Mouse (Mus musculus) heart, postnatal 4 days (tissue): ENCODE measurements at regions not wholly inside any gene's neighbourhood (a gene's known extent, or its start where the extent isn't known, plus 50 kb on each side); places are given as distances from the start of the nearest gene placed in this dataset.
"Not testable (repeated sequence)": the region's sequence is repeated elsewhere in the genome, so short reads cannot be mapped to it uniquely, and the experiment has no call there.

Experiments
- DNase-seq: peaks from one replicate; pipeline ENCODE4 v3.0.0; 2021

- not testable (repeated sequence) for DNase-seq
These were observed 805.6 kb upstream of the Olfr1507 start for GRCm38 (mm10) chr14:53301110-53301509.

- not testable (repeated sequence) for DNase-seq
These were observed 804.2 kb upstream of the Olfr1507 start for GRCm38 (mm10) chr14:53299735-53300134.

- not testable (repeated sequence) for DNase-seq
These were observed 788.0 kb upstream of the Olfr1507 start for GRCm38 (mm10) chr14:53283350-53284141.

- not testable (repeated sequence) for DNase-seq
These were observed 777.7 kb upstream of the Olfr1507 start for GRCm38 (mm10) chr14:53273218-53273617.

GRCm38 (mm10) chr14:53267693-53268092 lies 772.1 kb upstream of the Olfr1507 start:
- not testable (repeated sequence) for DNase-seq

- not testable (repeated sequence) for DNase-seq
These were observed 760.4 kb upstream of the Olfr1507 start for GRCm38 (mm10) chr14:53255962-53256361.

- not testable (repeated sequence) for DNase-seq
These were observed 757.9 kb upstream of the Olfr1507 start for GRCm38 (mm10) chr14:53253470-53253869.

GRCm38 (mm10) chr14:53231142-53231541 lies 735.6 kb upstream of the Olfr1507 start:
- DNase-seq = not testable (repeated sequence)

GRCm38 (mm10) chr14:53224789-53225188 lies 729.2 kb upstream of the Olfr1507 start:
- not testable (repeated sequence) for DNase-seq

- not testable (repeated sequence) for DNase-seq
These were observed 715.0 kb upstream of the Olfr1507 start for GRCm38 (mm10) chr14:53210554-53210953.

- not testable (repeated sequence) for DNase-seq
These were observed 713.7 kb upstream of the Olfr1507 start for GRCm38 (mm10) chr14:53209258-53209657.

- not testable (repeated sequence) for DNase-seq
These were observed 695.4 kb upstream of the Olfr1507 start for GRCm38 (mm10) chr14:53190931-53191330.

GRCm38 (mm10) chr14:53174099-53174498 lies 678.5 kb upstream of the Olfr1507 start:
- DNase-seq = not testable (repeated sequence)

GRCm38 (mm10) chr14:53166327-53166726 lies 670.8 kb upstream of the Olfr1507 start:
- not testable (repeated sequence) for DNase-seq

GRCm38 (mm10) chr14:53159012-53159411 lies 663.5 kb upstream of the Olfr1507 start:
- not testable (repeated sequence) for DNase-seq

- DNase-seq = peak; percentile 3
These were observed 639.2 kb upstream of the Olfr1507 start for GRCm38 (mm10) chr14:53134783-53135182.

- DNase-seq = peak; percentile 5
These were observed 636.8 kb upstream of the Olfr1507 start for GRCm38 (mm10) chr14:53132390-53132789.

- peak; percentile 53 for DNase-seq
These were observed 626.2 kb upstream of the Olfr1507 start for GRCm38 (mm10) chr14:53121704-53122103.

GRCm38 (mm10) chr14:53109732-53110131 lies 614.2 kb upstream of the Olfr1507 start:
- DNase-seq = not testable (repeated sequence)

GRCm38 (mm10) chr14:53101362-53101761 lies 605.8 kb upstream of the Olfr1507 start:
- peak; percentile 4 for DNase-seq

GRCm38 (mm10) chr14:53090921-53091320 lies 595.4 kb upstream of the Olfr1507 start:
- DNase-seq = not testable (repeated sequence)

GRCm38 (mm10) chr14:53081853-53082252 lies 586.3 kb upstream of the Olfr1507 start:
- DNase-seq = not testable (repeated sequence)

- DNase-seq = not testable (repeated sequence)
These were observed 585.6 kb upstream of the Olfr1507 start for GRCm38 (mm10) chr14:53081024-53081711.
